Mouse (Mus musculus): Measurements from ENCODE around the gene Tubg2. TPM values are rescaled to one million over a fixed set of nuclear protein-coding genes. Genes with fewer than 3 reads are reported as not detected.

Gene Tubg2
- total and polyA plus RNA-seq, 3 experiments = 2.1 to 10.5 (median 4.7) TPM

- Histone ChIP-seq H3K4me2 (ENCODE audit: insufficient read depth, low read depth, poor library complexity, severe bottlenecking) (peak overlapping the region; percentile 67), H3K9ac (ENCODE audit: insufficient read depth, low read depth) (peak overlapping the region; percentile 68), H3K27me3 (replicated peaks) (peaks cover 9% of the 10 kb centered on the region), H3K9me3 (replicated peaks; ENCODE audit: low read length) (no peaks in the 10 kb centered on the region), H3K4me3 (replicated peaks in 1 of 3; ENCODE audit: low read depth in 2 of 3, low read length in 2 of 3, poor library complexity in 1 of 3) (peak overlapping the region; percentile 72 to 97 (median 77)), H3K27ac (ENCODE audit: insufficient read depth, low read depth) (no peak overlapping the region), H3K79me2 (replicated peaks; ENCODE audit: control insufficient read depth, extremely low read depth, insufficient read depth, poor library complexity, severe bottlenecking) (peaks cover 10% of the 10 kb centered on the region; the same call in 1 of the 2 replicates), H3K36me3 (replicated peaks in 1 of 2; ENCODE audit: control insufficient read depth in 1 of 2, insufficient read depth in 1 of 2, low read length in 1 of 2) (peaks cover 28 to 36% of the 10 kb centered on the region in 2 experiments), H3K4me1 (ENCODE audit: control insufficient read depth in 1 of 2, insufficient read depth in 2 of 2) (peaks cover 3 to 48% of the 10 kb centered on the region in 2 experiments; a peak in 3 of 4 replicates)
- TF ChIP-seq PAX5 (IDR thresholded peaks at IDR 0.05; ENCODE audit: low read length) = no peak
- no peak for TF ChIP-seq POLR2AphosphoS2 (IDR thresholded peaks at IDR 0.05; ENCODE audit: low read depth, low read length)
- TF ChIP-seq HCFC1 (IDR thresholded peaks at IDR 0.05; ENCODE audit: low read depth, low read length) = no peak
- no peak for TF ChIP-seq RAD21 (IDR thresholded peaks at IDR 0.05; ENCODE audit: low read depth, low read length)
- TF ChIP-seq MAZ (IDR thresholded peaks at IDR 0.05; ENCODE audit: low read depth, low read length) = no peak
- no peak for TF ChIP-seq ZMIZ1 (IDR thresholded peaks at IDR 0.05; ENCODE audit: low read depth, low read length)
- TF ChIP-seq TCF12 (IDR thresholded peaks at IDR 0.05; ENCODE audit: low read depth, low read length) = no peak
- TF ChIP-seq JUND (conservative IDR thresholded peaks at IDR 0.05; ENCODE audit: low read depth, low read length) = no peak
- TF ChIP-seq IRF4 (IDR thresholded peaks at IDR 0.05; ENCODE audit: low read depth, low read length) = no peak
- no peak for TF ChIP-seq ZC3H11A (IDR thresholded peaks at IDR 0.05; ENCODE audit: low read depth, low read length)
- DNase-seq (ENCODE audit: extremely low read depth) = no peak
- in situ Hi-C loops (cut with MboI; ENCODE audit: low pct_ligation_motif_present, low pct_unique_long_range_greater_than_20kb, low sequenced_read_pairs) = loop anchor here (5.0 kb wide), 1 partner anchor 32 kb away; no protein-coding TSS in a partner anchor
- dilution Hi-C loops (cut with MboI; ENCODE audit: extremely low pct_ligation_motif_present, extremely low pct_unique_long_range_greater_than_20kb, low sequenced_read_pairs) = no loop called here
Observed at GRCm38 (mm10) chr11:101169301-101170107, 13.8 kb downstream of the Tubg2 start.

GRCm38 (mm10) chr11:101170354-101170810 lies 14.7 kb downstream of the Tubg2 start, which contains the start of gene Cntnap1:
Gene Cntnap1, plus strand, starts transcription at chr11:101170523.
- Histone ChIP-seq H3K4me2 (ENCODE audit: insufficient read depth, low read depth, poor library complexity, severe bottlenecking) (peak within 1 kb of the TSS; percentile 67), H3K79me2 (replicated peaks; ENCODE audit: control insufficient read depth, extremely low read depth, insufficient read depth, poor library complexity, severe bottlenecking) (peaks cover 10% of the 10 kb centered on the region; the same call in 1 of the 2 replicates), H3K9ac (ENCODE audit: insufficient read depth, low read depth) (peak within 1 kb of the TSS; percentile 68), H3K4me3 (replicated peaks in 1 of 3; ENCODE audit: low read depth in 2 of 3, low read length in 2 of 3, poor library complexity in 1 of 3) (peak within 1 kb of the TSS; percentile 72 to 97 (median 77)), H3K36me3 (replicated peaks in 1 of 2; ENCODE audit: control insufficient read depth in 1 of 2, insufficient read depth in 1 of 2, low read length in 1 of 2) (peaks cover 20 to 27% of the 10 kb centered on the region in 2 experiments), H3K27me3 (replicated peaks) (peaks cover 9% of the 10 kb centered on the region), H3K9me3 (replicated peaks; ENCODE audit: low read length) (no peaks in the 10 kb centered on the region), H3K4me1 (ENCODE audit: control insufficient read depth in 1 of 2, insufficient read depth in 2 of 2) (peaks cover 3 to 51% of the 10 kb centered on the region in 2 experiments; a peak in 3 of 4 replicates), H3K27ac (ENCODE audit: insufficient read depth, low read depth) (peak within 1 kb of the TSS; percentile 16; the same call in 1 of the 2 replicates)
- TF ChIP-seq NRF1 (IDR thresholded peaks at IDR 0.05; ENCODE audit: low read depth, low read length) (no peak), BHLHE40 (IDR thresholded peaks at IDR 0.05; ENCODE audit: low read depth, low read length) (0 out of 2 replicates have a peak, but pooled peaks have one; percentile 11), MXI1 (IDR thresholded peaks at IDR 0.05; ENCODE audit: low read depth, low read length) (0 out of 2 replicates have a peak, but pooled peaks have one; percentile 50)
- no peak for DNase-seq (ENCODE audit: extremely low read depth)
- in situ Hi-C loops (cut with MboI; ENCODE audit: low pct_ligation_motif_present, low pct_unique_long_range_greater_than_20kb, low sequenced_read_pairs) (loop anchor here (5.0 kb wide), 1 partner anchor 33 kb away; no protein-coding TSS in a partner anchor), dilution Hi-C loops (cut with MboI; ENCODE audit: extremely low pct_ligation_motif_present, extremely low pct_unique_long_range_greater_than_20kb, low sequenced_read_pairs) (no loop called here)

All from CH12.LX (cell line).